Mouse (Mus musculus): ENCODE measurements around the gene Gm10837.

The Gm10837 gene

GRCm38 (mm10) chr14:122535986-122536385 is 45.6 kb downstream of the Gm10837 start:
- DNase-seq (ENCODE audit: low spot score): no peak
